Mouse (Mus musculus): ENCODE results near the gene Alas2. TPM values are rescaled to one million over a fixed set of nuclear protein-coding genes. Genes with fewer than 3 reads are reported as not detected.

Alas2 gene
- polyA plus RNA-seq (2014; fragmentation: Illumina TruSeq; extraction: RNeasy Lipid Tissue Mini Kit (QIAGEN cat#74804); ENCODE audit: low read depth, low replicate concordance), result 33.2 TPM

GRCm38 (mm10) chrX:150547239-150547638 lies at the start of gene Alas2:
Gene Alas2 (plus strand): TSS chrX:150547375.

GRCm38 (mm10) chrX:150588023-150588764 lies 41.0 kb downstream of the Alas2 start, which contains the start of gene Pfkfb1:
Gene Pfkfb1 (plus strand): TSS chrX:150588229.

GRCm38 (mm10) chrX:150589696-150590095 lies 42.5 kb downstream of the Alas2 start, which contains the start of gene Apex2:
Gene Apex2 (minus strand): TSS chrX:150589868.

Other genes starting within 250 kb of the Alas2 start
- gene Tmem29, start 88.2 kb upstream of the Alas2 start, polyA plus RNA-seq (2014; fragmentation: Illumina TruSeq; extraction: RNeasy Lipid Tissue Mini Kit (QIAGEN cat#74804); ENCODE audit: low read depth, low replicate concordance), result 5.4 TPM
- 20.6 TPM for gene Pfkfb1, start 40.9 kb downstream of the Alas2 start, polyA plus RNA-seq (2014; fragmentation: Illumina TruSeq; extraction: RNeasy Lipid Tissue Mini Kit (QIAGEN cat#74804); ENCODE audit: low read depth, low replicate concordance)
- gene Apex2, start 42.5 kb downstream of the Alas2 start, polyA plus RNA-seq (2014; fragmentation: Illumina TruSeq; extraction: RNeasy Lipid Tissue Mini Kit (QIAGEN cat#74804); ENCODE audit: low read depth, low replicate concordance), result 7.5 TPM
- gene Tro, start 110.2 kb downstream of the Alas2 start, polyA plus RNA-seq (2014; fragmentation: Illumina TruSeq; extraction: RNeasy Lipid Tissue Mini Kit (QIAGEN cat#74804); ENCODE audit: low read depth, low replicate concordance), result 0.94 TPM